Mouse (Mus musculus): Measurements from ENCODE around the gene Ptma.

GRCm38 (mm10) chr1:86497361-86497760 is 29.2 kb upstream of the Ptma start:
- TF ChIP-seq POLR2A (IDR thresholded peaks at IDR 0.05; ENCODE audit: control insufficient read depth, extremely low read depth, insufficient read depth, low read length, poor library complexity) (no peak), CTCF (IDR thresholded peaks at IDR 0.05; ENCODE audit: borderline replicate concordance, control insufficient read depth, extremely low read depth, insufficient read depth, low read length, poor library complexity) (no peak)

Measured in thymus, adult 2 months (tissue).